Mouse (Mus musculus) CH12.LX (cell line): ENCODE measurements around the gene Tbpl1. TPM values are rescaled to one million over a fixed set of nuclear protein-coding genes. Genes with fewer than 3 reads are reported as not detected.

Source experiments
- DNase-seq: peaks from one replicate; pipeline ENCODE4 v3.0.0-alpha.2; 2013; ENCODE audit errors: extremely low read depth
- H3K27ac ChIP-seq: 2 replicates; pipeline ENCODE4 v1.5.1; 2012; ENCODE audit warnings: low read depth, mild to moderate bottlenecking, control low read depth, moderate library complexity; ENCODE audit not compliant: insufficient read depth
- H3K27me3 ChIP-seq: replicated peaks from 2 replicates; pipeline ENCODE3; 2012; ENCODE audit warnings: inconsistent platforms
- H3K36me3 ChIP-seq, 2 experiments: replicated peaks in 1 of 2; 2 replicates each; pipeline versions ENCODE3 to v1.6.1; 2012; ENCODE audit warnings: inconsistent platforms in 1 of 2, low read length in 1 of 2, mild to moderate bottlenecking in 1 of 2, mixed read lengths in 1 of 2, moderate library complexity in 1 of 2; ENCODE audit not compliant: control insufficient read depth in 1 of 2, insufficient read depth in 1 of 2
- H3K4me1 ChIP-seq, 2 experiments: 2 replicates each; pipeline ENCODE4 v1.6.1; 2012; ENCODE audit warnings: inconsistent platforms in 1 of 2, moderate library complexity in 1 of 2; ENCODE audit not compliant: insufficient read depth in 2 of 2, control insufficient read depth in 1 of 2
- H3K4me2 ChIP-seq: 2 replicates; pipeline ENCODE4 v1.6.1; 2012; ENCODE audit warnings: low read depth, mild to moderate bottlenecking, control low read depth; ENCODE audit not compliant: poor library complexity, insufficient read depth, severe bottlenecking
- H3K4me3 ChIP-seq, 3 experiments: fragments of 150-350 bp in 1 of 3; sonication (generic) in 1 of 3; replicated peaks in 1 of 3; 2 replicates each; pipeline versions ENCODE3 to v1.5.1; 2011 to 2012; ENCODE audit warnings: low read depth in 2 of 3, low read length in 2 of 3, mild to moderate bottlenecking in 2 of 3, moderate library complexity in 2 of 3, control low read depth in 1 of 3, improper control_type of control experiment in 1 of 3, inconsistent platforms in 1 of 3, mixed read lengths in 1 of 3; ENCODE audit not compliant: poor library complexity in 1 of 3
- H3K79me2 ChIP-seq: replicated peaks from 2 replicates; pipeline ENCODE4 v1.6.1; 2012; ENCODE audit warnings: mild to moderate bottlenecking, moderate library complexity; ENCODE audit not compliant: control insufficient read depth, poor library complexity, insufficient read depth, severe bottlenecking; ENCODE audit errors: extremely low read depth
- H3K9ac ChIP-seq: 2 replicates; pipeline ENCODE4 v1.6.1; 2012; ENCODE audit warnings: low read depth, mild to moderate bottlenecking, control low read depth, moderate library complexity; ENCODE audit not compliant: insufficient read depth
- H3K9me3 ChIP-seq: replicated peaks from 2 replicates; pipeline ENCODE3; 2012; ENCODE audit warnings: low read length, inconsistent platforms, mixed read lengths
- CHD1 ChIP-seq: IDR thresholded peaks from 2 replicates; pipeline ENCODE4 v1.6.1; 2012; ENCODE audit warnings: low read depth, low read length, improper control_type of control experiment, inconsistent platforms
- CTCF ChIP-seq, 2 experiments: IDR thresholded peaks in 1 of 2; conservative IDR thresholded peaks in 1 of 2; 2 replicates each; pipeline ENCODE4 v1.5.1; 2011 to 2012; ENCODE audit warnings: low read depth in 2 of 2, low read length in 2 of 2, improper control_type of control experiment in 1 of 2, inconsistent platforms in 1 of 2, mild to moderate bottlenecking in 1 of 2, moderate library complexity in 1 of 2
- E2F4 ChIP-seq: IDR thresholded peaks from 2 replicates; pipeline ENCODE4 v1.6.1; 2011; ENCODE audit warnings: low read depth, low read length, improper control_type of control experiment; ENCODE audit not compliant: insufficient replicate concordance
- GABPA ChIP-seq: IDR thresholded peaks from 2 replicates; pipeline ENCODE4 v1.6.1; 2012; ENCODE audit warnings: low read depth, low read length, improper control_type of control experiment, inconsistent platforms; ENCODE audit not compliant: insufficient replicate concordance
- JUN ChIP-seq: IDR thresholded peaks from 2 replicates; pipeline ENCODE4 v1.6.1; 2011; ENCODE audit warnings: low read depth, mild to moderate bottlenecking, low read length, improper control_type of control experiment, moderate library complexity; ENCODE audit not compliant: insufficient read depth
- MAX ChIP-seq: IDR thresholded peaks from 2 replicates; pipeline ENCODE4 v1.6.1; 2011; ENCODE audit warnings: low read length, improper control_type of control experiment
- MAZ ChIP-seq: IDR thresholded peaks from 2 replicates; pipeline ENCODE4 v1.6.1; 2012; ENCODE audit warnings: low read depth, mild to moderate bottlenecking, inconsistent platforms, low read length, improper control_type of control experiment, moderate library complexity
- MEF2A ChIP-seq: IDR thresholded peaks from 2 replicates; pipeline ENCODE4 v1.6.1; 2014; ENCODE audit warnings: low read depth, mild to moderate bottlenecking, inconsistent platforms, low read length, improper control_type of control experiment, borderline replicate concordance
- MXI1 ChIP-seq: IDR thresholded peaks from 2 replicates; pipeline ENCODE4 v1.6.1; 2011; ENCODE audit warnings: mild to moderate bottlenecking, low read depth, low read length, improper control_type of control experiment
- NRF1 ChIP-seq: IDR thresholded peaks from 2 replicates; pipeline ENCODE4 v1.6.1; 2014; ENCODE audit warnings: low read depth, mild to moderate bottlenecking, inconsistent platforms, low read length, improper control_type of control experiment, moderate library complexity
- PAX5 ChIP-seq: IDR thresholded peaks from 2 replicates; pipeline ENCODE4 v1.6.1; 2012; ENCODE audit warnings: low read length, inconsistent platforms, mixed read lengths
- POLR2A ChIP-seq: IDR thresholded peaks from 2 replicates; pipeline ENCODE4 v1.6.1; 2011; ENCODE audit warnings: low read depth, mild to moderate bottlenecking, improper control_type of control experiment, low read length
- POLR2AphosphoS2 ChIP-seq: IDR thresholded peaks from 2 replicates; pipeline ENCODE4 v1.6.1; 2011; ENCODE audit warnings: low read depth, low read length, improper control_type of control experiment
- RAD21 ChIP-seq: IDR thresholded peaks from 2 replicates; pipeline ENCODE4 v1.6.1; 2011; ENCODE audit warnings: low read depth, mild to moderate bottlenecking, low read length, improper control_type of control experiment, moderate library complexity
- SIN3A ChIP-seq: IDR thresholded peaks from 2 replicates; pipeline ENCODE4 v1.6.1; 2012; ENCODE audit warnings: low read length, improper control_type of control experiment, inconsistent platforms
- SMC3 ChIP-seq: IDR thresholded peaks from 2 replicates; pipeline ENCODE4 v1.6.1; 2011; ENCODE audit warnings: low read depth, low read length, improper control_type of control experiment
- TBP ChIP-seq: conservative IDR thresholded peaks from 2 replicates; pipeline ENCODE4 v1.6.1; 2011; ENCODE audit warnings: low read depth, low read length, improper control_type of control experiment
- USF1 ChIP-seq: IDR thresholded peaks from 2 replicates; pipeline ENCODE4 v1.6.1; 2014; ENCODE audit warnings: low read depth, mild to moderate bottlenecking, inconsistent platforms, low read length, improper control_type of control experiment
- USF2 ChIP-seq: conservative IDR thresholded peaks from 2 replicates; pipeline ENCODE4 v1.6.1; 2011; ENCODE audit warnings: low read depth, low read length, improper control_type of control experiment
- ZKSCAN1 ChIP-seq: IDR thresholded peaks from 2 replicates; pipeline ENCODE4 v1.6.1; 2012; ENCODE audit warnings: low read depth, inconsistent platforms, low read length, improper control_type of control experiment, borderline replicate concordance
- dilution Hi-C: fragments of 300-500 bp; cut with MboI; formaldehyde crosslinking; loops from 2 replicates; pipeline ENCODE4 v1.14.3; 2020; ENCODE audit warnings: low sequenced_read_pairs; ENCODE audit not compliant: extremely low pct_unique_long_range_greater_than_20kb, extremely low pct_ligation_motif_present
- in situ Hi-C: fragments of 300-500 bp; cut with MboI; formaldehyde crosslinking; loops from 3 replicates; pipeline ENCODE4 v1.14.3; 2019; ENCODE audit warnings: low sequenced_read_pairs, low pct_ligation_motif_present, low pct_unique_long_range_greater_than_20kb, mixed read lengths
- polyA plus RNA-seq: library from polyadenylated mRNA; unstranded; fragments of >175 nt; gene quantifications from 2 replicates; pipeline ENCODE4 v1.2.1, GENCODE M21; 2012; ENCODE audit warnings: low read depth; ENCODE audit not compliant: insufficient read length
- total RNA-seq, 2 experiments: library from RNA; depleted of rRNA; stranded (reverse); fragments of 300-350 nt in 1 of 2; fragments of >200 nt in 1 of 2; gene quantifications; 2 replicates each; pipeline ENCODE4 v1.2.3; 2012 to 2014

Tbpl1 gene
- total and polyA plus RNA-seq, 3 experiments = 34.6 to 54.6 (median 46.9) TPM

- no peaks in the 10 kb centered on the region for H3K79me2 ChIP-seq
- in situ Hi-C loops = no loop called here
- no peak overlapping the region for H3K9ac ChIP-seq
- no peak overlapping the region for H3K4me3 ChIP-seq
- H3K4me1 ChIP-seq = no peaks in the 10 kb centered on the region
- no peak overlapping the region for H3K4me2 ChIP-seq
- H3K36me3 ChIP-seq = no peaks in the 10 kb centered on the region
- no peaks in the 10 kb centered on the region for H3K27me3 ChIP-seq
- no peaks in the 10 kb centered on the region for H3K9me3 ChIP-seq
- TF ChIP-seq JUN (no peak), SMC3 (no peak), PAX5 (no peak), MAX (no peak), USF2 (no peak), CHD1 (no peak), POLR2A (no peak), USF1 (no peak), ZKSCAN1 (no peak), SIN3A (no peak), TBP (no peak), NRF1 (no peak), MAZ (no peak), RAD21 (no peak), MXI1 (no peak), CTCF (conservative IDR thresholded peaks at IDR 0.05 in 1 of 2, IDR thresholded peaks at IDR 0.05 in 1 of 2; ENCODE audit: low read depth in 2 of 2, low read length in 2 of 2) (no peak), GABPA (no peak), E2F4 (no peak), MEF2A (no peak), POLR2AphosphoS2 (no peak)
- no peak for DNase-seq
- H3K27ac ChIP-seq = no peak overlapping the region
- dilution Hi-C loops = no loop called here
These were observed 22.5 kb upstream of the Tbpl1 start for GRCm38 (mm10) chr10:22754240-22754639.

- in situ Hi-C loops (no loop called here), dilution Hi-C loops (no loop called here)
- no peaks in the 10 kb centered on the region for H3K36me3 ChIP-seq
- DNase-seq = no peak
- H3K27me3 ChIP-seq = no peaks in the 10 kb centered on the region
- no peak overlapping the region for H3K27ac ChIP-seq
- H3K4me3 ChIP-seq = no peak overlapping the region
- TF ChIP-seq E2F4 = no peak
- no peak for TF ChIP-seq NRF1
- TF ChIP-seq SMC3 = no peak
- no peak for TF ChIP-seq MAZ
- TF ChIP-seq CHD1 = no peak
- H3K4me2 ChIP-seq = no peak overlapping the region
- no peak overlapping the region for H3K9ac ChIP-seq
- H3K9me3 ChIP-seq = no peaks in the 10 kb centered on the region
- H3K79me2 ChIP-seq = no peaks in the 10 kb centered on the region
- H3K4me1 ChIP-seq = peaks cover 0 to 11% of the 10 kb centered on the region in 2 experiments; a peak in 2 of 4 replicates
These were observed 19.5 kb upstream of the Tbpl1 start for GRCm38 (mm10) chr10:22751175-22751682.
